Mouse (Mus musculus): ENCODE results near the gene Magi2.

The Magi2 gene

DNA sequence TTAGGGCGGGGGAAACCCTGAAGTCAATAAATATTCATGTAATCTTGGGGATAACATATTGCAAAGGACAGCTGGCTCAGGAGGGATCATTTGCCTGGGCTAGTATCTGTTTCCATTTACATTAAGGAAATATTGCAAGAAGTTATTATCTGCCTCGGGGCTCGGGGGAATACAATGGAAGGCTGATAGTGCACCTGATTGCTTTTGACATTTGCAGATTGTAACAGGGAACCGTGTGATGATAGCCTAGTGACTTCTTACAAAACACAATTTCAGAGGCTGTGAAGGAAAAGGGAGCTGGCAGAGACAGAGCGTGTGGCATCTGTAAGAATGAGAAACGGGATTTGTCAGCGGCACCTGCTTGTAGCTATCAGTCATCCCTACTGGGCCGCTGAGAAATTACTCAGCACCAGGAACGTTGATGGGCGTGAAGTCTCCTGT lies 1356.2 kb downstream of the Magi2 start:
- peak; percentile 36 to 56 for DNase-seq (ENCODE audit: low spot score in 2 of 2)

DNA sequence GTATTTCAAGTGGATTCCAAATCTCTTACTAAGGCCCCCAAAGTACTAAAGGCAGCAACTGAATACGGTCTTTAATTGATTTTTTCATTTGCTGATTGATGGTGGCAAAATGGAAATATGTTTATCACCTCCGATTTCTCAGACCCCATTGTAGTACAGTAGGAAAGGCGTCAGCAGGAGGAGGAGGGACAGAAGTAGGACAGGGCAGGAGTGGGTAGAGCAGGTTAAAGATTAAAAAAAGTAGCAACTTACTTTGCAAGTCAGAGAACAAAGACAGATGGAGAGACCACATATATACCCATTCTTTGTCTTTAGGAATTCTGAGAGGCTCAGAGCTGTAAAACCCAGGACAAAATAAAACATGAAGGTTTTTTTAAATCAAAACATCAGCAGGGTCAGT lies 1356.8 kb downstream of the Magi2 start:
- DNase-seq (ENCODE audit: low spot score in 2 of 2): no peak

DNA sequence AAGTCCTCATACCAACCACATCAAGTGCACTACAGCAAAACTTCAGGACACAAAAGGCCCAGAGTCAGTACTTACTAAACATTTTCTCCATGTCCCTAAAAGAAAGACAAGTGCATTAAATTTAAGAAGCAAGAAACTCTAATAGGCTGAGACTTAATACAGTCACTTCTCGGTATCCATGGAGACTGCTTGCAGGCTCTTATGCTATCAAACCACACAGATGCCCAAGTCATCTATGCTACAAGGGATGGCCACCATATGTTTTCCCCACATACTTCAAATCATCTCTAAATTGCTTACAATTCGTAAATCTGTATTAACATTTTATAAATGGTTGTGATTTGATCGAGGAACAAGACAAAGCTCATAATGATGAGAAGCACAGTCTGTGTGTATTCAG lies 1357.9 kb downstream of the Magi2 start:
- no peak for DNase-seq (ENCODE audit: low spot score in 2 of 2)

DNA sequence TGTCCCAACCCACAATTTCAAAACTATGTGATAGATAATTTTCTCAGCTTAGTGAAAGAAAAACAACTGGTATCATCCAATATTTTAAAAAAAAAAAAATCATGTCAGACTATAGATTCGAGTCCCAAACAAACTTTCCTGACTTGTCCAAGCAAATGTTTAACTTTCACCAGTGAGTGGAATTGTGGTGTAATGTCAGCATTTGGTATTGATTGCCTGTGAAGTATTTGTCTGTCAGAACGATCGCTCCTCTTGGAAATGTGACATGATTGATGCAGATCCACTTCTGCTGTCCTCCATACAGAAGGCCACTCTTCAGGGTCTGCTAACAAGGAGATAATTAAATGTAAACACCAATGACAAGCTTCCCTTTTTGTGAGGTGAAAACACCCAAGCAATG lies 1362.9 kb downstream of the Magi2 start:
- DNase-seq (ENCODE audit: low spot score in 2 of 2): no peak

DNA sequence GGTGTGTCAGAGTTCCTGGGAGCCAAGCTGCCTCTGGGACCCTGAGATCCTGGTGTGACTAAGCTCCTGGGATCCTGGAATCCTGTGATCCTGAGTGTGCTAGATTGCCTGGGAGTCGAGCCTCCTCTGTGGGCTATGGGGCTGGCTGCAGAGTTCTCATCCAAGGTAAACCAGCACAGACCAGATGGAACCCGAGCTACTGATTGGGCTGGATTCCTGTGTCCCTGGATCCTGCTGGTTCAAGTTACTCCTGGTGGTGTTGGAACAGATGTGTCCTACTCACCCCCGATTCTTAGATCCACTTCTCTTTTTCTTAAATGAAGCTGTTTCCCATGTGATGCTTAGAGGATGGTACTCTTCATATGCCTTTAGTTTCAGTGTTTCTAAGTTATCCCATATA lies 1371.4 kb downstream of the Magi2 start:
- no peak for DNase-seq (ENCODE audit: low spot score in 2 of 2)

DNA sequence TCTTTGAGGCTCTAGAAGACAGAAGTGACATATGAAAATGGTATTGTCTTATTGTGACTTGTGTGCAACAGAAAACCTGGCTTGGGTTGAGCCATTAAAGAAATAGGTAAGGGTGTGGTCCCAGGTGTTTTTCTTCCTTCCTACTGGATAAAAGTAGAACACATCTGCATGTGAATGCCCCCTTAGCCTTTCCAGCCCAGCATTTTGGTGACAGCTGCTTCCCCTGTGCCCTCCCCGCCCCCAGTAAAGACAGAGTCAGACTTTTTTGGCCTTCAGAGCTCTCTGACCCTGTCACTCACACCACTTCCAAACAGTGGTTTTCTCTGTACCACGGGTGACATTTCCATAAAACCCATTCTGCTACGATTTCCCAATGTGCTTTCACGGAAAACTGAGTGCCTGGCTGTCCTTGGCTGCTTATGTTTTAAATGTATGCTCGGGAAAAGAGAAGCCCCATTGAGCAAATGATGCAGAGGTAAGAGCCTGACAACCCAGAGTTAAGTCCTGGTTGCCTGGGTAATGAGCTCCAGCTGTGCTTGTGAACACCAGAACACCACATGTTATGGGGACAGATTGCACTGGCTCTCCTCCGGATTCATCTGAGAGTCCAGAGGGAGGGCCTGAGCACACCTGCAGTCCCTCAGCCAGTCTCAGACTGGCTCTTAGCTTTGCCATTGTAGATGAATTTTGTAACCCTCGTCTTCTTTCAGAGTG lies 1377.1 kb downstream of the Magi2 start:
- no peak for DNase-seq (ENCODE audit: low spot score in 2 of 2)

DNA sequence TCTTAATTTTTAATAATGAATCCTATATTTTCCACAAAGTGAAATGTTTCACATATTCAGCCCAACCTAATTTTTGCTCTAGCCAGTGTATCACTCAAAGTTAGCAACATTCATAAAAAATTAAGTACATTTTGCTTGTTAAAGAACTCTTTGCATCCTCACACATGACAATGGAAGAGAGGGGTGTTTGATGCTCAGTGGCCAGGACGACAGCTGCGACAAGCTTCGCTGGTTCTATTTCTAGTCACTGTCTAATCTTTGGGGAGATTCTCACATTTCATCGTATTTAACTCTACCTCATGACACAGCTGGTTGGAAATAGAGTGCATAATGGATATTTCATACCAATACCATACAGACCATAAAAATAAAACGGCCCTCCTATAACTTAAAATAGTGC lies 1379.7 kb downstream of the Magi2 start:
- no peak for DNase-seq (ENCODE audit: low spot score in 2 of 2)

DNA sequence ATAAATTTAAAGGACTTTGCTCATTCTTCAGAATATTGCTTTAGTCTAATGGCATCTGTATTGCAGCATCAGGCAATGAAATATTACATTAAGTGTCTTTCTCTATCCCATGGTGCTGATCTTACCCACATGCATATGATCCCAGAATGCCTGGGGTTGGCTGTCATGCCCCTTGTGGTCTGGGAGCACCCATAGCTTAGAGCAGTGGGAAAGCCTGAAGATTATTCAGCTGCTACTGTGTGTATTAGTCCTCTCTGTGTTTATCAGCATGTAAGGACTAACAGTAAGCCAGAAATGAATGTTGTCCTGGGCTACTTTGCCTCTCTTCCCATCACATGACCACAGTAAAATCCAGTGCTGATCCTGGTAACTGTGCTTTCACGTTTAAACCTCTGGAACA lies 1380.7 kb downstream of the Magi2 start:
- no peak for DNase-seq (ENCODE audit: low spot score in 2 of 2)

DNA sequence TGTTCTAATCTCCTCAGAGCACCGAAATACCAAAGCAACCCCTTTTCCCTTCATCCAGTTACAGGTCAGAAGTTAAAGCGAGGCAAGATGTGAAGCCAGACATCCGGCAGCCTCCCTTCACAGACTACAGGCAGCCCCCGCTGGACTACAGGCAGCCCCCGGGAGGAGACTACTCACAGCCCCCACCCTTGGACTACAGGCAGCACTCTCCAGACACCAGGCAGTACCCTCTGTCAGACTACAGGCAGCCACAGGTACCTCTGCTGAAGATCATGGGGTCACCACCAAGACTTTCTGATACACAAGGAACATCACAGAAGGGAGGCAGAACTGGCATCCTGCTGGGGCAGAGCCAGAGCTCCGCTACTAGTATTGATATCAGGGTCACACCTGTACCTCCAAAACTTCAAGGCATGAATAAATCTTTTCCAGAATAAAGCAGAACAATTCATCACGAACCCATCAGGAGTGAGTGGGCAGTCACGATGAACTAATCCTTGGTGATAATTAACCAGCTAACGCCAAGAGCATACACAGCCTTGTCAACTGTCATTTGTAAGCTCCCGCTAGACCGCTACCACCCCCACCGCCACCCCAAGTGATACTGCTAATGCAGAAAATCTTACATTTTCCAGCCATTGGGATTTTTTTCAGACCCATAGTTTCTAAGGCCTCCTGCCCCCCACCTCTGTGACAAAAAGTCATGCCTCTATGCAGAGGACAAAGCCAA lies 1382.5 kb downstream of the Magi2 start:
- no peak for DNase-seq (ENCODE audit: low spot score in 2 of 2)

DNA sequence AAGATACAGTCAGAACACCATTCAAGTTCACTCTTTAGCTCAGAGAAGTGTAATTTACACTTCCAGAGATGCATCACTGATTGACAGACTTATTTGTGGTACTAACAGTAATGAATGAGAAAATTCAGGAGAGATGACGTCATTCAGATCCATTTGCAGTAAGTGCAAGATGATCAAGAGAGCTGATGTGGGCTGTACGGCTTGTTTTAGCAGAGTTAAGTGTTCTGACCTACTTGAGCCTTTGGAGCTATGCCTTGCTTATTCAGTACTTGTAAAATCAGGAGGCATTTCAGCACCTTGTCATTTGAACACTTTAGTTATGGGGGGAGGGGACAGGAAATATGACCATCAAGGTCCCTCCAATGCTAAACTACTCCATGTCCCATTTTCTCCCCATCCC lies 1383.8 kb downstream of the Magi2 start:
- no peak for DNase-seq (ENCODE audit: low spot score in 2 of 2)

DNA sequence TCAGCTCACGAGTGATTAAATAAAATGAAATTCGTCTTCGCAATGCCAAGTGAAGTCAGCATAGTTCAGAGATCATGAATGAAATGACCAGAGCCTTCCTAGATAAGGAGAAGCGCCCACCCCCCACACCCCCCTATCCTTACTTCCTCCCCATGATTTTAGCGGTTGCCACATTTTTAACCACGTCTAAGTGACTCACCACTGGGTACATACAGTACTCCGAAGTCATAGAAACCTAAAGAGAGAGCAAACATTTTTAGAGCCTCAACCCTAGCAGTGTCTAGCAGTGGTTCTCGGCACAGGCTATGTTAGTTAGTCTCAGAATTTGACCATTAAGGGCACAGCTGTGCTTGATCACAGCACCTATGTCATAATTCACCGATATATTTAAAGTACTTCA lies 1385.8 kb downstream of the Magi2 start:
- DNase-seq (ENCODE audit: low spot score in 2 of 2): no peak

DNA sequence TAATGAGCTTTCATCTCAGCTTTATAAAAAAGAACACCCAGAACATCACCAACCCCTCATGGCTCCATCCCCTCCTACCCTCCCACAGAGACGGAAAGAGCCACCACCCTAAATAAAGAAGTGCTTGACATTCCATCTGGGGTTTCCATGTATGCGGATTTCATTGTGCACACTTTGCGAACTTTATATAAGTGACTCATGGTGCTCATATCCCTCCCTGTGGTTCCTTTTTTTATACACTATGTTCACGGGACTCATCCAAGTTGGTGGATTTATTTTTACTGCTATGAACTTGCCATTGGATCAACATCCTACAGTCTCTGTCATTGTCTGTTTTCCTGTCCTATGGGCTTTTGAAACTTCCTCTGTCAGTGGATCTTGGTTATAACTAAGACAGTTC lies 1388.1 kb downstream of the Magi2 start:
- no peak for DNase-seq (ENCODE audit: low spot score in 2 of 2)

DNA sequence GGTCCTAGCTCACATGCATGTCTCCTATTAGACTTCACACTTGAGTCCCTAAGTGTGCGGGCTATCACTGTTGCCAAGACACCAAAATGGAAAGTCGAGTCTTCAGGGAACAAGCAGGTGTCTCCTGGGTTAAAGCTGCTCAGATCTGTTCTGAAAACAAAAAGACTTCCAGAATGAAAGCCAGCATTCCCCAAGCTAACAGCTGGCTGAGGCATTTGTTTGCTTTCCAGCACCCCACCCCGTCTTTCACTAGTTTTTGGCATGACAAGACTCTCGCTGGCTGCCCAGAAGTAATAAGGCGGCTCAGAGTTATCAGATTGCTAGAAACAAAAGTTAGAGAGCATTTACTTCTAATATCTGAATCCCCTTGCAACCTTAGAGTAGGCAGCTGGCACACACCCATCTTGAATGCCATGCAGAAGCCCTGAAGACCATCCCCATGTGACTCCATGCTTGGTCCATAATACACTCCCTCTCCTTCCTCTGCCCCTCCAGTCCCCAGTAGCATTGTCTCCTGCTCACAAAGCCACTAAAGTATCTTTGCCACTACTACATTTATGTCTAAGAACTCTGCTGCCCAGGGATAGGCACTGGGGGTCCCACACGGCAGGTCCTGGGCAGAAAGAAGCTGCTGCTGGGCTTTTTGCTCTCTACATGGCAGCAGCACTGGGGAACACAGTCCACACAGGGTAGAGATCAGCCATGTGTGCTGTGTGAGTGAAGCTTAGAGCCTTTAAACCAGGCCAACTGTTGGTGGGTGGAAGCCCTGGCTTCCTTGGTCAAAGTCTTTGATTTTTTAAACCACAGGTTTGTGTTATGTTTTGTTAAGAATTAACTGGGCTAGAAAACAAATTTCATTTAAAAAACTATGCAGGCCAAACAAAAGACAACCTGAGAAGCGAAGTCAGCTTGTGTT lies 1394.0 kb downstream of the Magi2 start:
- DNase-seq (ENCODE audit: low spot score in 2 of 2): no peak

DNA sequence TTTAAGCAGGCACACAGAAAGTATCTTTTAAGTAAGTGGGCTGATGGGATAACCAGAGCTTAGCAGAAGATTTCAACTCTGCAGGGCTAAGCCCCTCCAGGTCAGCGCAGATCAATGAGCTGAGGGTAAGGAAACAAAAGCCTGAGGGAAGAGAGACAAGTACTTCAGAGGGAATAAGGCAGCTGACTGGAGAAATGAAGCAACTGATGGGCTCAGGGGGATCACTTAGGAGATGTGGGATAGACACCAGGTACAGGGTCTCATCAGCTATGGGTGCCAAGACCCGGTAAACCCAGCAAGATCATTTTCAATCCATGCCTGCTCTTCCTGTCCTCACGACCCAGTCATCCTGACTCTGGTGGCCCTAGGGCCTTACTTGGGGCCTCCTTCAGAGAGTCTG lies 1395.6 kb downstream of the Magi2 start:
- no peak for DNase-seq (ENCODE audit: low spot score in 2 of 2)

DNA sequence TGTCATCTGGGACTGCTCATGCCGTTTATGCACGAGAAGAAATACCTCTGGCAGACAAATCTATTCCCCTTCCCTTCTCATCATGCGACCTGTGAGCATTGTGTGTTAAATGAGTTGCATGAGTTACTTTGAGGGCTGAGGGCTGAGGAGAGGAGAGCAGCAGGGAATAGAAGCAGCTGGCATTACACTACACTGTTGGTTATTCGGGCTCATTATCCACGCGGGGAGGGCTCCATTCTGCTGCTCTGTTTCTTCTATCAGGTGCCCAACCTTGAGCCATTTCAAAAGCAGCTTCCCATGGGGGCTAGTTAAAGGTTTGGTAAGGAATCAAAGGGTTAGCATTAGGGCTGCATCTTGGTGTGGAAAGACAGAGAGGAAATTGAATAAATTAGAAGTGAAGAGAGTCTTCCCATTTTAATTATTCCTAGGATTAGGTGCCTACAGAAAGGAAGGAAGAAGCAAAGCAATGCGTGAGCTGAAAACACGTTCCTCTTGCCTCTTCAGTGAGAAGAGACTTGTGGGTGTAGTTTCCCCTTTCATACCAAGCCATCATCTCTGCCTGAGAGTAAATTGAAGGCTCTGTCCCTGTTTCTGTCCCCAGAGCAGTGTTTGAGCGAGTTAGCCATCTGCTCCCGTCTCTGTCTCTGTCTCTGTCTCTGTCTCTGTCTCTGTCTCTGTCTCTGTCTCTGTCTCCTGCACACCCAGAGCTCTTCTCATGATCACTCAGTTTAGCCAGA lies 1396.2 kb downstream of the Magi2 start:
- DNase-seq (ENCODE audit: low spot score in 2 of 2): no peak

DNA sequence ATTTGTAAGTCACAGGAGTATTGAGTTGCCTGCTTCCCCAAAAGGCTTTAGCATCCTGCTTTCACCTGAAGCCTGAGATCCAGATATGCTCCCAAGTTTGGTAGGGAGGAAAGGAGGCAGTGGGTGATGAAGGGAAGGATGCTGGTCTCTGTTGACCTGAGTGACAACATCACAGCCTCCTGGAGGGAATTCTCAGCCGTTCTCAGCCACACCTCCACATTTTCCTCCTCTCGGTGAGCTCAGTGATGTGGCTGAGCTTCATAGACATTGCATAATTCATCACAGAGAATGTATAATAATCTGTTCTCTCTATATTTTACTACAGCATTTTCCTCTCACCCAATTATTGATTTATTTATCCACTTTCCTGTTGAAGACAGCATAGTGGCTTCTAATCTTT lies 1398.3 kb downstream of the Magi2 start:
- no peak for DNase-seq (ENCODE audit: low spot score in 2 of 2)

DNA sequence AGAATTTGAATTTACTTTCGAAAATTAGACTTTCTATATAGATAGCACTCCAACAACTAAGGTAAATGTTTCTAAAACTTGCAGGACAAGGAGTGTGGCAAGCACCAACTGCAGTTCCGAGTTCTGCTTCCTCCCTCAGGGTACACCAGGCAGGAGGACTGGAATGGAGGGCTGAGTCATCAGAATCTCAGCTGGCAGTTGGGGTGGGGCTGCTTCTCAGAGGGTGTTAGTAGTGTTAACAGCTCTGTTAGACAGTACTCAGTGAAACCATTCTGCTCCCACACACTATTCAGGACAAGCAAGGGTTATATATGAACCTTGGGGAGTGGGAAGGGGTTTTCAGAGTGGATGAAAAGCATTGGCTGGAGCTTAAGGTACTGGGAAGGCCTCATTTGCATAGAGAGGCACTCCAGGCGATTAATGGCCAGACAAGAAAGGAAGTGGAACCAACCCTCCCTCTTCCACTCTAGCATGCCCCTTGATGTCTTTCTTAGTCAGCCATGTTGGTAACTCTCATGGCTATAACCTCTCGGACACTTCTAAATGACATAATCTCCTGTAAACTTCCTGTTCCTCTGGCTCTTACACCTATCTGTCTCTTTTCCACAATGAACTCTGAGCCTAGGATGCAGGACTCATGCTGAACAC lies 1402.2 kb downstream of the Magi2 start:
- DNase-seq (ENCODE audit: low spot score in 2 of 2): no peak

DNA sequence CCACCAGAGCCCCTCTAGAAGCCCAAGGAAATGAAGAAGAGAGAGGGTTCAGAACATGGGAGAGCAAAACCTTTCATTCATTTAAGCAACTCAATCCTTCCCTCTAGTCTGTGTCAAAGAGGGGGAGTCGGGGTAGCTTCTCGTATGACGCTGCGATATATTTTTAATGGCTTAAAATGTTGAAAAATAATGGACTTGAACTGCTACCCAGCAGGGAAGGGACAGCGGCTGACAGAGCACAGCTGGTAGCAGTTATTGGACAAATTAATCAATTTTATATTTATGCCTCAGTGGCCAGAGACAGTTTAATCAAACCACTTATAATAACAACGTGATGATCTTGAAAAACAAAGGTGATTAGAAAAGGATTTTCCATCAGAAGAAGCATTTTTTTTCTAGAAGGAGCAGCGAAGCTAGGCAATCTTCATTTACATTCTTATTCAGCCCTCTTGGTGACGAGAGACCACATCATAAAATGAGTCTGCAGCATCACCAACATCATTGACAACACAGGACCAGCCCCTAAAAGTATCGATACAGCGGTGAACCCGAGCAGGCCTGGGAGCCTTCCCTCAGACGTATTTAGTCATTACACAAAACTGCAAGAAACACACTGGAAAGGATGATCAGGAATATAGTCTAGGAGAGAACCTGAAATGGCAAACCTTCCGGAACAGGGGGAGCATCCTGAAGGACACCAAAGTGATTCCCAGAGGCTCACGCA lies 1407.4 kb downstream of the Magi2 start:
- DNase-seq (ENCODE audit: low spot score in 2 of 2): no peak

DNA sequence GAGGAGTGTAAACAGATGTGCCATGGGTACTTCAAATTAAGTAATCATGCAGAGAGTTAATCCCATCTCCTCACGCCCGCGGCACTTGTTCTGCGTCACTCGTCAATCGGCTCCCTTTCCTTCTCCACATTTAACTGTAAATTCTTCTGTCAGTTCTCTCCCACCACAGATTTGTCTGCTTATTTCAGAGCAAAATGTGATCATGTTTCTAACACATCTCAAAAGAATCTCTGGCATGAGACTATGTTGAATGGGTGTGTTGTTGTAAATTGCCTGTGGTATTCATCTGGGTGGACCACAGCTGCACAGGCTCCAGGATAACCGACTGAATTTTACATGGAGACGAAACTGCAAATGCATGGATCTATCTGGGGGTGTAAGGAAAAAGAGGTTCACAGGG lies 1408.0 kb downstream of the Magi2 start:
- DNase-seq (ENCODE audit: low spot score in 2 of 2): no peak

DNA sequence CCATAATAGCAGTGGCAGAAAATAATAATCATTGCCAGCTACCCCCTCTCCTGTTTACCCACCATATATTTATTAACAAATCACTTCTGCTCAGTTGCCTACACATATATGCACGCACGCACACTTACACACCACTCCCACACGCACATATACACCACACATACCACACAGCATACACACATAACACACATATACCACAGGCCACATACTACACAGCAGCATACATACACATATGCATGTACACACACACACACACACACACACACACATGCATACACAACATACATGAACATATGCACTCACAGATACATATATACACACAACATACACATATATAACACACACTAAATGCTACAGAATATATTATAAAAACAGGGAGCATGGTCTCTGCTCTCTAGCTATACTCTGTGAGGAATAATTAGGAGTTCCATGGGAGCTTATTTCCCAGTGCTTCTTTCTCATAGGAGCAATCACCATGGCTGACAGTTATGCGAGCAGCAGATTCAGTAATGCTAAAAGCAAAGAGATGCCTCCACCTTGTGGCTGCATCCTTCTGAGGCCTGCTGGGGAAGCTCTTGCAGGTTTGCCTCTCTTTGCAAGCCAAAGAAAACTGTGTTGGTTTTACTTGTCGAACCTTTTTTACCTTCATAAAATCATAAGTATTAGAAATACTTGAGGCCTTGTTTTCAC lies 1410.6 kb downstream of the Magi2 start:
- DNase-seq (ENCODE audit: low spot score in 2 of 2): peak; percentile 52 to 56
